Mouse (Mus musculus) lung, embryonic 16.5 days (tissue): ENCODE data around the gene Shq1. TPM values are rescaled to one million over a fixed set of nuclear protein-coding genes. Genes with fewer than 3 reads are reported as not detected.

Source experiments
- ATAC-seq: fragments of 200-750 bp; cut with Nextera tagmentation; 2 replicates; pipeline ENCODE4 v1.8.0; 2017; ENCODE audit warnings: low read depth, mild to moderate bottlenecking, moderate library complexity
- H3K27ac ChIP-seq: fragments of 300-500 bp; sonication (generic); 2 replicates; pipeline ENCODE4 v1.5.1; 2014; ENCODE audit warnings: mild to moderate bottlenecking, control low read depth, low read length
- H3K27me3 ChIP-seq: fragments of 300-500 bp; sonication (generic); 2 replicates; pipeline ENCODE4 v1.6.1; 2014; ENCODE audit warnings: low read depth, low read length, mixed read lengths; ENCODE audit not compliant: control insufficient read depth, insufficient read depth
- H3K36me3 ChIP-seq: fragments of 300-500 bp; sonication (generic); 2 replicates; pipeline ENCODE4 v1.6.1; 2014; ENCODE audit warnings: low read length; ENCODE audit not compliant: control insufficient read depth, insufficient read depth
- H3K4me1 ChIP-seq: fragments of 300-500 bp; sonication (generic); replicated peaks from 2 replicates; pipeline ENCODE4 v1.6.1; 2014; ENCODE audit warnings: low read length, mixed read lengths; ENCODE audit not compliant: control insufficient read depth, insufficient read depth
- H3K4me2 ChIP-seq: fragments of 300-500 bp; sonication (generic); 2 replicates; pipeline ENCODE4 v1.6.1; 2014; ENCODE audit warnings: low read depth, low read length, control low read depth
- H3K4me3 ChIP-seq: fragments of 300-500 bp; sonication (generic); 2 replicates; pipeline ENCODE4 v1.5.1; 2014; ENCODE audit warnings: mild to moderate bottlenecking, low read length, control low read depth
- H3K9ac ChIP-seq: fragments of 300-500 bp; sonication (generic); 2 replicates; pipeline ENCODE4 v1.6.1; 2014; ENCODE audit warnings: low read length, control low read depth
- H3K9me3 ChIP-seq: fragments of 300-500 bp; sonication (generic); 2 replicates; pipeline ENCODE4 v1.6.1; 2016; ENCODE audit warnings: low read length; ENCODE audit not compliant: control insufficient read depth
- WGBS: fragments of 180-500 bp; shearing (Covaris S2); extraction: QIAGEN DNeasy Blood & Tissue Kit; methylation state at CpG from one replicate; pipeline ENCODE4 v1.1.7; 2014; 5-methylcytosine and 5-hydroxymethylcytosine counted together
- polyA plus RNA-seq: library from polyadenylated mRNA; unstranded; fragments of >200 nt; fragmentation: Nextera tagmentation; extraction: Ambion mirVana; gene quantifications from 2 replicates; pipeline ENCODE4 v1.2.1, GENCODE M21; 2015

Gene Shq1
- polyA plus RNA-seq, 1 experiment from 2014 or later = 15.8 TPM

DNA sequence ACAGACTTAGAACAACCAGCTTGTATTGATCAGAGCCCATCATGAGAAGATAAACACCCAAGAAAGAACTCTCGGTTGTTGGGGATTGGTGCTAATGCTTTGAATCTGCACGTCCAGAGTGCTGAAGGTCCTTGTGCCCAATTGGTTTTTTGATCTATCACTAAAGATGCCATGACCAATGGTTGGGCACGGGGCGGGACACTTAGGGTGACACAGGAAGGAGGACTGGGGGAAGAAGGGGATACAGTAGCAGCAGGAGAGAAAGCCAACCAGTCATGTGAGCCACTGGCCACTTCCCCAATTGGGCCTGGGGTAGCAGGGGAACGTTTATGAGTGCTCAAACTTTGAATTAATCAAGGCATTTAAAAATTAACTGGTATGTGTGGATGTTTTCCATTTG lies 23.8 kb downstream of the Shq1 start:
- no peak overlapping the region for H3K27ac ChIP-seq
- no peak for ATAC-seq
- no peaks in the 10 kb centered on the region for H3K9me3 ChIP-seq
- H3K4me3 ChIP-seq = no peak overlapping the region
- no peaks in the 10 kb centered on the region for H3K36me3 ChIP-seq
- no peaks in the 10 kb centered on the region; the same call in 1 of the 2 replicates for H3K4me1 ChIP-seq
- WGBS = 71% methylated on average over 5 of the region's 5 CpGs
- H3K4me2 ChIP-seq = no peak overlapping the region
- H3K9ac ChIP-seq = no peak overlapping the region
- H3K27me3 ChIP-seq = no peaks in the 10 kb centered on the region

DNA sequence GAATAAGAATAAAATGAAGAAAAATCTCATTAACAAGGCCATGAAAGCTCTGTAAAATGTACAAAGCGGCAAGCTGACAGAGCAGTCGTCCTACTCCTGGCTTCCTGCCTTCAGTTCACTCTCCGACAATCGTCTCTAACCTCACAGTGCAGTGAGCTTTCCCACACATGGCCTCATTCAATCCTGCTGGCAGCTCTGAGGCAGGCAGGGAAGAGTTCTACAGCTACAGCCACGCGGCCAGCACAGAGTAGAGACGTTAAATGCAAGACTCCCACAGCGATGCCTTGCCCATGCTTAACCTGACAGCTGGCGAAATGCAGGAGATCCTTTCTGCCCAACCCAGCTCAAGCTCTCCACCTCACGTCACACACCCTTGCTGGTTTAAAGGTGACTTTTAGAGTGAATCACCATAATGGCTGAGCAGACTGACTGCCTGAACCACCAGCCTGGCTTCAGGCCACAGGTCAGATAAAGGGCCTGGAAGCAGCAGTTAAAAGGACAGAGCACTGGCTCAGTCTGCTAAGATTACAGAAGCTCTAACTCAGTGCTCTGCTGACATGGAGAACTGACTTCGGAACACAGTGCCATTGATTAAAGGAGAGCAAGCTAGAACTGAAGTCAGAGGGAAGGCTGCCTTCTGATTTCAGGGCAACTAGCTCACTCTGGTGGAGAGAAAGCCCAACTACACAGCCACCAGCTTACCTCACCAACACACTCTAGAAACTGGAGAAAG lies 25.3 kb downstream of the Shq1 start:
- H3K4me1 ChIP-seq = no peaks in the 10 kb centered on the region
- 62% methylated on average over 11 of the region's 11 CpGs for WGBS
- no peak overlapping the region for H3K4me2 ChIP-seq
- ATAC-seq = peak; percentile 80
- no peak overlapping the region for H3K27ac ChIP-seq
- H3K36me3 ChIP-seq = no peaks in the 10 kb centered on the region
- H3K4me3 ChIP-seq = no peak overlapping the region
- H3K27me3 ChIP-seq = no peaks in the 10 kb centered on the region
- H3K9me3 ChIP-seq = no peaks in the 10 kb centered on the region
- H3K9ac ChIP-seq = no peak overlapping the region

DNA sequence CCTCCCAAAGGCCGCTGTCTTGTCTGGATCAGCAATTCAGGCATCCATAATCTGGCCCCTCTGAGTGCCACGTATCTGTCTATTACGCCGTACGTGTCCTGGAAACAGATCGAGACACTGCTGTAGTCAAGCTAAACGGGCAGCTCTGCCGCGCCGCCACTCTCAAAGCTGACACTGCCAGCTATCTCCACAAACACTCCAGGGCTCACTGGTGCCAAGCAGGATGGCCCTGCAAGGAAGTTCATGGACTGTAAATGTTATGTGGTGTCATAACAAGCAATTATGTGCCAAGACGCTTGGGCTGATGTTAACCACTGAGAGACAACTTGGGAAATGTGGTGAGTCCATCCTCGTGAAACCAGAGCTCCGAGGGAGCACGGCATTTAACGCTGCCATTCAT lies 26.3 kb downstream of the Shq1 start:
- ATAC-seq = no peak
- Histone ChIP-seq H3K9ac (no peak overlapping the region), H3K27me3 (no peaks in the 10 kb centered on the region), H3K4me3 (no peak overlapping the region), H3K4me2 (no peak overlapping the region), H3K27ac (no peak overlapping the region), H3K4me1 (no peaks in the 10 kb centered on the region), H3K36me3 (no peaks in the 10 kb centered on the region), H3K9me3 (no peaks in the 10 kb centered on the region)
- WGBS = 75% methylated on average over 15 of the region's 15 CpGs

DNA sequence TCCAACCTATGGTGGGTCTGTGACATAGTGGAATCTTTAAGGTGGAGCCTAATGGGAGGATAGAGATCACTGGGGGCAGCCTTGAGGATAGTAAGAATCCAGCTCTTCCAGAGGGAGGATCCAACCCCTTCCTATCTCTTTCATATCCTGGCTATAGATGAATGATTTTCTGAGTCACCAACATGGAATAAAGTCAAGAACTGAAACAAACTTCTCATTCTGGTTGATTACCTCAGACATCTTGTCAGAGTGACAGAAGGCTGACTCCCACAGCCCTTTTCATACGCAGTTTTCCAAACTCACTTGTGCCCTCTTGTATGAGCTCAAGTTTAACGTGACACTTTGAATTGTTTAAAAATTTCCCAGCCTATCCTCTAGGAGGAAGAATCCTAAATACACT lies 28.2 kb downstream of the Shq1 start:
- Histone ChIP-seq H3K36me3 (no peaks in the 10 kb centered on the region), H3K9me3 (no peaks in the 10 kb centered on the region), H3K27me3 (no peaks in the 10 kb centered on the region), H3K4me2 (no peak overlapping the region), H3K4me3 (no peak overlapping the region), H3K9ac (no peak overlapping the region), H3K27ac (no peak overlapping the region), H3K4me1 (no peaks in the 10 kb centered on the region)
- ATAC-seq = no peak
- 71% methylated on average over 2 of the region's 2 CpGs for WGBS

DNA sequence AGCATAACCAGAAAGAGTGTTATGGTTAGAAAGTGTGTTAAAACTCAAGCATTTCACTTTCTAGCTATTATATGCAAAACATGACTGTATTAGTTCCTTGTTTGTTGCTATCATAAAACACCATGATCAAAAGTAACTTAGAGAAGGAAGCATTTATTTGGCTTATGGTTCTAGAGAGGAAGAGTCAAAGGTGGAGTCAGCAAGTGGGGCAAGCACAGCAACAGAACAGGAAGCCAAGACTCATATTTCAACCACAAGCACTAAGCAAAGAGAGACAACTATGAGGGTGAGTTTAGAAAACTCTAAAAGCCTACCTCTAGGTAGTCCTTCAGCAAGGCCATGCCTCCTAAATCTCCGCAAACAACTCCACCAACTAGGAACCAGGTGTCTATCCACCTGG lies 30.4 kb downstream of the Shq1 start:
- H3K4me3 ChIP-seq = no peak overlapping the region
- H3K27ac ChIP-seq = no peak overlapping the region
- H3K27me3 ChIP-seq = no peaks in the 10 kb centered on the region
- WGBS = 89% methylated on average over 1 of the region's 1 CpGs
- no peak for ATAC-seq
- no peak overlapping the region for H3K4me2 ChIP-seq
- no peaks in the 10 kb centered on the region for H3K4me1 ChIP-seq
- no peaks in the 10 kb centered on the region for H3K36me3 ChIP-seq
- no peak overlapping the region for H3K9ac ChIP-seq
- H3K9me3 ChIP-seq = no peaks in the 10 kb centered on the region

DNA sequence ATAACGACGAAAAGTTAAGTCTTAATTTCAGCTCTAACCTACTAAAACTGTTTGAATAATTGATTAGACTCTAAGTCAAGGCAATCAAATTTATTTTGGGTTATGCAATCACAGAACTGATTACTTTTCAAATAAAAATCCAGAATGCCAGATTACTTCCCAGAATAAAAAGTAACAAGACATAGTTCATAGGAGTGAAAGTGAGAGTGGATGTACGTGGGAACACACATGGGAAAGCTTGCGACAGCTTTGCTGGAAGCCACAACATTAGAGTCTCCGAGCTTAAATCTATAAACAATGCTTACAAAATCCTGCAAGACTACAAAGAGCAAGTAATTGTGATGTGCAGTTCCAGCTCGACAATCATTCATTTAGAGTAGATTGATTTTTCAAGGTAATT lies 41.9 kb downstream of the Shq1 start:
- no peaks in the 10 kb centered on the region for H3K36me3 ChIP-seq
- H3K9ac ChIP-seq = no peak overlapping the region
- no peak overlapping the region for H3K4me2 ChIP-seq
- no peaks in the 10 kb centered on the region for H3K9me3 ChIP-seq
- no peak overlapping the region for H3K27ac ChIP-seq
- WGBS = 61% methylated on average over 6 of the region's 6 CpGs
- no peak overlapping the region for H3K4me3 ChIP-seq
- H3K4me1 ChIP-seq = no peaks in the 10 kb centered on the region
- no peak for ATAC-seq
- H3K27me3 ChIP-seq = no peaks in the 10 kb centered on the region

DNA sequence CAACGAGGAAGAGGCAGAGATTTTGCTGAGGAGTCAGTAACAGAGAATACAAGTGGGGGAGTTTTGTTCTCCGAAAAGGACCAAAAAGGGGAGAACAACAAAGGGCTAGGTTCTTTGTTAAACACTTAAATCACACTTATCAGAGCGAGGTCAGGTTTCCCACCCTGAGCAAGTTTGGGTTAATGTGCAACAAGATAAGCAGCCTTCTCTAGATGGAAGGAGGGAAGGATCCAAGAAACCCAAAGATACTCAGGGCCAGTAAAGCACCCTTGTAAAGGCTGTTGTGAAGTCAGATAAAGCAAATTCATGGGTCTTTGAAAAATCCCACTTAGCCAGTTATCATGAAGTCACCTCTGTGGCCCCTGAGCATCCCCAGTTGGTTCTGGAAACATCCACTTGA lies 42.7 kb downstream of the Shq1 start:
- no peaks in the 10 kb centered on the region for H3K4me1 ChIP-seq
- no peak overlapping the region for H3K9ac ChIP-seq
- no peaks in the 10 kb centered on the region for H3K9me3 ChIP-seq
- no peaks in the 10 kb centered on the region for H3K36me3 ChIP-seq
- no peaks in the 10 kb centered on the region for H3K27me3 ChIP-seq
- 52% methylated on average over 3 of the region's 3 CpGs for WGBS
- H3K27ac ChIP-seq = no peak overlapping the region
- ATAC-seq = no peak
- H3K4me2 ChIP-seq = no peak overlapping the region
- H3K4me3 ChIP-seq = no peak overlapping the region

DNA sequence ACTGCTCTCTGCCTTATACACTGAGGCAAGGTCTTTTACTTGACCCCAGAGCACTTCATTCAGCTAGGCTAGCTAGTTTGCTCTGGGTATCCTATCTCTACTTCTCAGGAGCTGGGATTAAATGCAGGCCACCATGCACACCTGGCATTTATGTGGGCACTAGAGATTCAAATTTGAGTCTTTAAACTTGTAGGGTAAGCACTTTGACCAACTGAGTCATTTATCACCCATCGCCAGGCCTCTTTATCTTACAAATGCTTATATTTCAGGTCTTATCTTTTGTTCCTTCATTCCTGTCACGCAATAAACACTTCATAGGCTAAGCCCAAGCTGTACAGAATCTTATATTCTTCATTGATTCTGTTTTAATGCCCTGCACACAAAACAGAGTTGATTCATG lies 47.0 kb downstream of the Shq1 start:
- no peak for ATAC-seq
- Histone ChIP-seq H3K27me3 (no peaks in the 10 kb centered on the region), H3K27ac (no peak overlapping the region), H3K9me3 (no peaks in the 10 kb centered on the region), H3K4me1 (no peaks in the 10 kb centered on the region; the same call in 1 of the 2 replicates), H3K9ac (no peak overlapping the region), H3K36me3 (no peaks in the 10 kb centered on the region), H3K4me3 (no peak overlapping the region), H3K4me2 (no peak overlapping the region)
- WGBS = 75% methylated on average over 2 of the region's 2 CpGs

DNA sequence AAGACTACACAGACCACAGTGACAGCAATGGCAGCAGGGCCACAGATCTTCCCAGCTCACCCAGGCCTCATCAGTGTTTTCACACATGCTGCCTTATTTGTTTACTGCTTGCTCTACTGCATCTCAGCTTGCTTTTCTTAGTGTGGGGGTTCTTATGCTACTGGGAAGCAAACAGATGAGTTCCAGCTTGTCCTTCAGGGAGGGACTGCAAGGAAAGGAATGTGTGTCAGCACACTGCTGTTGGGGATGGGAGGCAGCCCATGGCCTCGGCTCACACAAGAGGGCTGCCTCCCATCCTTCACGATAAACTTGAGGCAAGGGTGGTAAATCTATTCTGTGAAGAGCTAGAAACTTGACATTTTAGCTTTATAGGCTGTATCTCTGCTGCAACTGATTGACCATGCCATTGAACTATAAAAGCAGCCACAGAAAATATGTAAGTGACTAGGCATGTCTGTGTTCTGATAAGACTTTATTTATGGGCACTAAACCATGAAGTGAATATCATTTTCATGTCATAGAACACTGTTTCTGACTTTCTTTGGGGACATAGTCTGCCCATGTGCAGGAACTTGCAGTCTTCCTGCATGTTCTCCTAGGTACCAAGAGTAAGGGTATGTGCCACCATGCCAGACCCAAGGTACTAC lies 48.0 kb downstream of the Shq1 start:
- H3K4me2 ChIP-seq = no peak overlapping the region
- 10% methylated on average over 2 of the region's 2 CpGs for WGBS
- H3K9ac ChIP-seq = no peak overlapping the region
- no peaks in the 10 kb centered on the region for H3K36me3 ChIP-seq
- no peak for ATAC-seq
- H3K9me3 ChIP-seq = no peaks in the 10 kb centered on the region
- H3K4me1 ChIP-seq = no peaks in the 10 kb centered on the region; the same call in 1 of the 2 replicates
- H3K27ac ChIP-seq = no peak overlapping the region
- H3K27me3 ChIP-seq = no peaks in the 10 kb centered on the region
- H3K4me3 ChIP-seq = no peak overlapping the region
